Mouse (Mus musculus) forebrain, embryonic 14.5 days (tissue): ENCODE results near the gene Il9r. TPM values are rescaled to one million over a fixed set of nuclear protein-coding genes. Genes with fewer than 3 reads are reported as not detected.
A peak's percentile ranks its signal among the peaks of the same experiment; 100 is the strongest.

Experiments
- ATAC-seq: fragments of 200-750 bp; cut with Nextera tagmentation; 2 replicates; pipeline ENCODE4 v1.8.0; 2017; ENCODE audit warnings: mild to moderate bottlenecking, moderate library complexity
- DNase-seq: peaks from one replicate; pipeline ENCODE4 v3.0.0-alpha.2; 2015; ENCODE audit warnings: low spot score
- H3K27ac ChIP-seq: fragments of 300-500 bp; sonication (generic); 2 replicates; pipeline ENCODE4 v1.5.1; 2014; ENCODE audit warnings: low read depth, mild to moderate bottlenecking, control low read depth, low read length, moderate library complexity
- H3K27me3 ChIP-seq: fragments of 300-500 bp; sonication (generic); replicated peaks from 2 replicates; pipeline ENCODE4 v1.6.1; 2014; ENCODE audit warnings: low read length, control low read depth, mixed read lengths; ENCODE audit not compliant: control insufficient read depth, insufficient read depth
- H3K36me3 ChIP-seq: fragments of 300-500 bp; sonication (generic); 2 replicates; pipeline ENCODE4 v1.6.1; 2014; ENCODE audit warnings: low read length, control low read depth; ENCODE audit not compliant: control insufficient read depth, insufficient read depth
- H3K4me1 ChIP-seq: fragments of 300-500 bp; sonication (generic); 2 replicates; pipeline ENCODE4 v1.6.1; 2014; ENCODE audit warnings: antibody characterized with exemption, low read length, control low read depth; ENCODE audit not compliant: control insufficient read depth, insufficient read depth
- H3K4me2 ChIP-seq: fragments of 300-500 bp; sonication (generic); 2 replicates; pipeline ENCODE4 v1.6.1; 2014; ENCODE audit warnings: mild to moderate bottlenecking, control low read depth, low read length
- H3K4me3 ChIP-seq: fragments of 300-500 bp; sonication (generic); 2 replicates; pipeline ENCODE4 v1.5.1; 2014; ENCODE audit warnings: low read depth, low read length, control low read depth
- H3K9ac ChIP-seq: fragments of 300-500 bp; sonication (generic); 2 replicates; pipeline ENCODE4 v1.6.1; 2014; ENCODE audit warnings: mild to moderate bottlenecking, low read length, control low read depth, moderate library complexity
- H3K9me3 ChIP-seq: fragments of 300-500 bp; sonication (generic); replicated peaks from 2 replicates; pipeline ENCODE4 v1.6.1; 2016; ENCODE audit warnings: low read length, control low read depth, mixed read lengths; ENCODE audit not compliant: control insufficient read depth
- WGBS: fragments of 180-500 bp; shearing (Covaris S2); extraction: QIAGEN DNeasy Blood & Tissue Kit; methylation state at CpG from one replicate; pipeline ENCODE4 v1.1.7; 2014; 5-methylcytosine and 5-hydroxymethylcytosine counted together
- polyA plus RNA-seq: library from polyadenylated mRNA; unstranded; fragments of >200 nt; fragmentation: Nextera tagmentation; extraction: Ambion mirVana; gene quantifications from 2 replicates; pipeline ENCODE4 v1.2.1, GENCODE M21; 2014

Il9r gene
- polyA plus RNA-seq, 1 experiment from 2014 or later, result not detected

GRCm38 (mm10) chr11:32238093-32238860, 38.2 kb upstream of the Il9r start:
- no peak overlapping the region for H3K4me2 ChIP-seq
- no peaks in the 10 kb centered on the region for H3K9me3 ChIP-seq
- 0 out of 2 replicates have a peak overlapping the region, but pooled peaks have one; percentile 21 for H3K27ac ChIP-seq
- DNase-seq (peak; percentile 73), ATAC-seq (peak; percentile 24; the same call in 1 of the 2 replicates)
- WGBS, result 65% methylated on average over 5 of the region's 5 CpGs
- H3K27me3 ChIP-seq, result no peaks in the 10 kb centered on the region
- no peak overlapping the region for H3K9ac ChIP-seq
- H3K4me3 ChIP-seq, result no peak overlapping the region
- peaks cover 37% of the 10 kb centered on the region for H3K36me3 ChIP-seq
- peaks cover 22% of the 10 kb centered on the region for H3K4me1 ChIP-seq

GRCm38 (mm10) chr11:32237411-32237795, 37.3 kb upstream of the Il9r start:
- peaks cover 22% of the 10 kb centered on the region for H3K4me1 ChIP-seq

GRCm38 (mm10) chr11:32236712-32237410, 36.8 kb upstream of the Il9r start:
- H3K4me1 ChIP-seq, result peaks cover 22% of the 10 kb centered on the region
- H3K9ac ChIP-seq, result no peak overlapping the region
- H3K27ac ChIP-seq, result peak overlapping the region; percentile 78
- ATAC-seq (no peak), DNase-seq (peak; percentile 73)
- WGBS, result 52% methylated on average over 9 of the region's 9 CpGs
- H3K9me3 ChIP-seq, result no peaks in the 10 kb centered on the region
- no peaks in the 10 kb centered on the region for H3K27me3 ChIP-seq
- no peak overlapping the region for H3K4me3 ChIP-seq
- H3K4me2 ChIP-seq, result no peak overlapping the region
- peaks cover 48% of the 10 kb centered on the region for H3K36me3 ChIP-seq

More at GRCm38 (mm10) chr11:32237411-32237795, 37.3 kb upstream of the Il9r start:
- H3K27me3 ChIP-seq, result no peaks in the 10 kb centered on the region
- H3K27ac ChIP-seq, result 0 out of 2 replicates have a peak overlapping the region, but pooled peaks have one; percentile 48
- H3K4me3 ChIP-seq, result no peak overlapping the region
- no peaks in the 10 kb centered on the region for H3K9me3 ChIP-seq
- H3K4me2 ChIP-seq, result no peak overlapping the region
- H3K36me3 ChIP-seq, result peaks cover 43% of the 10 kb centered on the region
- DNase-seq, result no peak
- H3K9ac ChIP-seq, result no peak overlapping the region
- 96% methylated on average over 3 of the region's 3 CpGs for WGBS
- no peak for ATAC-seq

DNA sequence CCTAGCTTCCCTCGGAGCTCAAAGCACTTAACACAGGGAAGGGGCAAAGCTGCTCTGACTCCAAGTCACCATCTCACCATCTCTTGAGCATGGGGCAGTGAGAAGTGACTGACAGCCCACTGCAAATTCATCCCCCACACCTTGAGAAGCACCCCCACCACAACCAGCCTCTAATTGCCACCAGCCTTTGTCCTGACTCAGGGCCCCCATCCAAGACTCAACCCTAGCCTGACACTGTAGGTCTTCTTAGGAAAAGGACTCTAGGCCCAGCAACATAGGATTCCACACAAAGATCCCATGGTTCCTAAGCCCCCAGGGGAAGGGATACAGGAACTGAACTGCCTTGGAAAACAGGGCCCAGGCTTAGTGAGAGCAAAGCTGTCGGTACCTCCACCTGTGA, 36.1 kb upstream of the Il9r start:
- Histone ChIP-seq H3K27ac (peak overlapping the region; percentile 78), H3K36me3 (peaks cover 48% of the 10 kb centered on the region), H3K9me3 (no peaks in the 10 kb centered on the region), H3K9ac (no peak overlapping the region), H3K4me1 (peaks cover 22% of the 10 kb centered on the region), H3K4me3 (no peak overlapping the region), H3K4me2 (no peak overlapping the region), H3K27me3 (no peaks in the 10 kb centered on the region)
- ATAC-seq (peak; percentile 52), DNase-seq (peak; percentile 44)
- WGBS, result 48% methylated on average over 2 of the region's 2 CpGs

DNA sequence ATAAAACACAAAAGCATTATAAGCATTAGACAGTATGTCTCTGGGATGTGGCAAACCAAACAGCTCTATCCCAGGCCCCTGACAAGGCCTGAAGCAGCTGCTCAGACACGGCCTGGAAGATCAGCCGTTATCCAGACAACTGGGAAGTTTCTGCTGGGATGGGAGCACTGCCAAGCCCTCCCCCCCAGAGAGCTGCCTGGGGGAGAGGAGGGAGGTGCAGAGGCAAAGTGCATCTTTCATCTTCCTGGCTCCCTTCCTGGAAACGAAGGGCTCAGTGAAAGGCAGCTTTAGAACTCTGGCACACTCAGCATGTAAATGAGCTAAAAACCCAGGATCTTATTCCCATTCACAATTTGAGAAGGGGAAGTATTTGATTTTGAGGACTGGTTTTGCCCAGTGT, 35.6 kb upstream of the Il9r start:
- peaks cover 52% of the 10 kb centered on the region for H3K36me3 ChIP-seq
- peak overlapping the region; percentile 78 for H3K27ac ChIP-seq
- no peak overlapping the region for H3K4me3 ChIP-seq
- no peaks in the 10 kb centered on the region for H3K9me3 ChIP-seq
- H3K4me1 ChIP-seq, result peaks cover 22% of the 10 kb centered on the region
- DNase-seq (peak; percentile 95), ATAC-seq (peak; percentile 81)
- no peak overlapping the region for H3K4me2 ChIP-seq
- no peaks in the 10 kb centered on the region for H3K27me3 ChIP-seq
- 0 out of 2 replicates have a peak overlapping the region, but pooled peaks have one; percentile 14 for H3K9ac ChIP-seq
- 8% methylated on average over 3 of the region's 3 CpGs for WGBS

DNA sequence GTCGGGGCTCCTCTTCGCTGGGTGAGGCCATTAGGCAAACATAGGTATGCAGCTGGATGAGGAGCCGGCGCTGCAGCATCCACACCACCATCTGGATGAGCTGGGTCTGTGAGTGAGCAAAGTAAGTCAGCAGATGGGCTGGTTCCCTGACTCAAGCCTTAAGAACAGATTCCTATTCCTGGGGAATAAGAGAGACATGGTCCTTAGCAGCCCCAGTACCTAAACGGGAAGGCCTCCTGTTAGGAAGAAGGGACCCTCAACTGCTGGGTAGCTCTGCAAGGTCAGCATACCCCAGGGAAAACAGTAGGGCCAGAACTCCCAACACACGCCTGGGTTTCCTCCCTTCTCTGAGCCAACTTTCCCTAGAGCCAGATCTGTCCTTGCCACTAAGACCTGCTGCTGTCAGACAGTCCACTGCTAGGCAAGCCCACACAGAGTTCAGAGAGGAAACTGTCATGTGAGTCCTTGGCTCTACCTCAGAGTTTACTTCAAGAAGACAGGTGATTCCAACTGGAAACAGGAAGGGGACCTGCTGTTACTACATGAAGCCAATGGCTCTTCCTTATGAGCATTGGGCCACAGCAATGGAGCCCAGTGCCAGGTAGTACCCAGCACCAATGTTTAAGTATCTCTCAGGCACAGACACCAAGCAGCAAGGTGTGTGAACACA, 34.9 kb upstream of the Il9r start:
- H3K4me3 ChIP-seq, result no peak overlapping the region
- no peaks in the 10 kb centered on the region for H3K27me3 ChIP-seq
- peak overlapping the region; percentile 78 for H3K27ac ChIP-seq
- peaks cover 22% of the 10 kb centered on the region for H3K4me1 ChIP-seq
- H3K9me3 ChIP-seq, result no peaks in the 10 kb centered on the region
- 92% methylated on average over 6 of the region's 6 CpGs for WGBS
- no peak overlapping the region for H3K4me2 ChIP-seq
- 0 out of 2 replicates have a peak overlapping the region, but pooled peaks have one; percentile 14 for H3K9ac ChIP-seq
- no peak for DNase-seq
- no peak for ATAC-seq
- H3K36me3 ChIP-seq, result peaks cover 51% of the 10 kb centered on the region

DNA sequence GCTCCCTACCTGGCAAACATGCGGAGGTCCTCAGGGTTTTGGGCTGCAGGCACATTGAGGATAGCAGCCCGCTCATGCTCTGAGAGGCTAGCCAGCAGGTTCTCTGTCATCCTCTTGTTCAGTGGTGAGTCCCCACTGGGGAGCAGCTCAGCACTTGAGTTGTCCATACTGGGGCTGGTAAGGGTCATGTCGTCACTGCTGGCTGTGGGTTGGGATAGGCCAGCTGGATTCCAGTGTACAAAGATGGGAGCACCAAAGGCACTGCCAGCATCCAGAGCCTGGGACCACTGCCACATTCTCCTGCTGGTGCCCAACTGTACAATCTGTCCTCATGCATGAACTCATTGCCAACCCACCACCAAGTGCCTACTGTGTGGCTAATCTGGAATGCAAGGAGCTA, 33.8 kb upstream of the Il9r start:
- no peak for ATAC-seq
- no peak overlapping the region for H3K4me2 ChIP-seq
- DNase-seq, result no peak
- no peaks in the 10 kb centered on the region for H3K9me3 ChIP-seq
- peaks cover 45% of the 10 kb centered on the region for H3K36me3 ChIP-seq
- 88% methylated on average over 3 of the region's 3 CpGs for WGBS
- no peak overlapping the region for H3K27ac ChIP-seq
- H3K27me3 ChIP-seq, result no peaks in the 10 kb centered on the region
- peaks cover 22% of the 10 kb centered on the region for H3K4me1 ChIP-seq
- no peak overlapping the region for H3K9ac ChIP-seq
- H3K4me3 ChIP-seq, result no peak overlapping the region

DNA sequence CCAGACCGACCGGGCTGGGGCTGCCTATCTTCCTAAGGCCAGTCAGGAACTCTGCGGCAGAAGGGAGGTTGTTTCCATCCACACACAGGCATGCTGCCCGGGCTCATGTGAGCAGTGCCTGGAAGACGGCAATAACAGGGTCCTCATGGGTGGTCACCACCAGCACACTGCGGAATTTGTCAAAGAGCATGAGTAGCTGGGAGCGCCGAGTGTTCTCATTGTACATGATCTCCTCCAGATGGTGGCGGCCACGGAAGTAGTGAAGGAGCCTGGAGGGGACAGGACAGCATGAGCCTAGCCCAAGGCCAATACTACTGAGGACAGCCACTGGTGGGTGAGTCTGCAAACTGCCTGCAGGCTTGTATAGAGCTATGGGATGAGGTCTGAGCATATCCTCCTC, 32.8 kb upstream of the Il9r start:
- Histone ChIP-seq H3K4me3 (no peak overlapping the region), H3K9ac (no peak overlapping the region), H3K27ac (no peak overlapping the region), H3K4me2 (no peak overlapping the region), H3K36me3 (peaks cover 48% of the 10 kb centered on the region), H3K27me3 (no peaks in the 10 kb centered on the region), H3K9me3 (no peaks in the 10 kb centered on the region), H3K4me1 (peaks cover 22% of the 10 kb centered on the region)
- WGBS, result 80% methylated on average over 10 of the region's 10 CpGs
- ATAC-seq (no peak), DNase-seq (no peak)
